Mouse (Mus musculus) lung, embryonic 16.5 days (tissue): ENCODE measurements at regions not wholly inside any gene's neighbourhood (a gene's known extent, or its start where the extent isn't known, plus 50 kb on each side); places are given as distances from the start of the nearest gene placed in this dataset.
A peak's percentile ranks its signal among the peaks of the same experiment; 100 is the strongest.

Experiments
- ATAC-seq: fragments of 200-750 bp; cut with Nextera tagmentation; 2 replicates; pipeline ENCODE4 v1.8.0; 2017; ENCODE audit warnings: low read depth, mild to moderate bottlenecking, moderate library complexity
- H3K27ac ChIP-seq: fragments of 300-500 bp; sonication (generic); 2 replicates; pipeline ENCODE4 v1.5.1; 2014; ENCODE audit warnings: mild to moderate bottlenecking, control low read depth, low read length
- H3K27me3 ChIP-seq: fragments of 300-500 bp; sonication (generic); 2 replicates; pipeline ENCODE4 v1.6.1; 2014; ENCODE audit warnings: low read depth, low read length, mixed read lengths; ENCODE audit not compliant: control insufficient read depth, insufficient read depth
- H3K36me3 ChIP-seq: fragments of 300-500 bp; sonication (generic); 2 replicates; pipeline ENCODE4 v1.6.1; 2014; ENCODE audit warnings: low read length; ENCODE audit not compliant: control insufficient read depth, insufficient read depth
- H3K4me1 ChIP-seq: fragments of 300-500 bp; sonication (generic); replicated peaks from 2 replicates; pipeline ENCODE4 v1.6.1; 2014; ENCODE audit warnings: low read length, mixed read lengths; ENCODE audit not compliant: control insufficient read depth, insufficient read depth
- H3K4me2 ChIP-seq: fragments of 300-500 bp; sonication (generic); 2 replicates; pipeline ENCODE4 v1.6.1; 2014; ENCODE audit warnings: low read depth, low read length, control low read depth
- H3K4me3 ChIP-seq: fragments of 300-500 bp; sonication (generic); 2 replicates; pipeline ENCODE4 v1.5.1; 2014; ENCODE audit warnings: mild to moderate bottlenecking, low read length, control low read depth
- H3K9ac ChIP-seq: fragments of 300-500 bp; sonication (generic); 2 replicates; pipeline ENCODE4 v1.6.1; 2014; ENCODE audit warnings: low read length, control low read depth
- H3K9me3 ChIP-seq: fragments of 300-500 bp; sonication (generic); 2 replicates; pipeline ENCODE4 v1.6.1; 2016; ENCODE audit warnings: low read length; ENCODE audit not compliant: control insufficient read depth
- WGBS: fragments of 180-500 bp; shearing (Covaris S2); extraction: QIAGEN DNeasy Blood & Tissue Kit; methylation state at CpG from one replicate; pipeline ENCODE4 v1.1.7; 2014; 5-methylcytosine and 5-hydroxymethylcytosine counted together

GRCm38 (mm10) chr3:133735603-133736002 is 190.7 kb upstream of the Tet2 start:
- Histone ChIP-seq H3K4me3 (no peak overlapping the region), H3K4me1 (no peaks in the 10 kb centered on the region), H3K27ac (no peak overlapping the region), H3K36me3 (no peaks in the 10 kb centered on the region), H3K9me3 (no peaks in the 10 kb centered on the region), H3K4me2 (no peak overlapping the region), H3K9ac (no peak overlapping the region), H3K27me3 (no peaks in the 10 kb centered on the region)
- no peak for ATAC-seq
- 50% methylated on average over 1 of the region's 1 CpGs for WGBS

GRCm38 (mm10) chr3:133738936-133739335 is 194.0 kb upstream of the Tet2 start:
- no peak overlapping the region for H3K27ac ChIP-seq
- no peaks in the 10 kb centered on the region for H3K9me3 ChIP-seq
- no peaks in the 10 kb centered on the region for H3K36me3 ChIP-seq
- ATAC-seq = no peak
- H3K4me2 ChIP-seq = no peak overlapping the region
- WGBS = 71% methylated on average over 2 of the region's 2 CpGs
- H3K4me3 ChIP-seq = no peak overlapping the region
- H3K4me1 ChIP-seq = no peaks in the 10 kb centered on the region
- no peak overlapping the region for H3K9ac ChIP-seq
- H3K27me3 ChIP-seq = no peaks in the 10 kb centered on the region

- no peak overlapping the region for H3K9ac ChIP-seq
- ATAC-seq = no peak
These were observed 199.7 kb upstream of the Tet2 start for GRCm38 (mm10) chr3:133744552-133745118.

DNA sequence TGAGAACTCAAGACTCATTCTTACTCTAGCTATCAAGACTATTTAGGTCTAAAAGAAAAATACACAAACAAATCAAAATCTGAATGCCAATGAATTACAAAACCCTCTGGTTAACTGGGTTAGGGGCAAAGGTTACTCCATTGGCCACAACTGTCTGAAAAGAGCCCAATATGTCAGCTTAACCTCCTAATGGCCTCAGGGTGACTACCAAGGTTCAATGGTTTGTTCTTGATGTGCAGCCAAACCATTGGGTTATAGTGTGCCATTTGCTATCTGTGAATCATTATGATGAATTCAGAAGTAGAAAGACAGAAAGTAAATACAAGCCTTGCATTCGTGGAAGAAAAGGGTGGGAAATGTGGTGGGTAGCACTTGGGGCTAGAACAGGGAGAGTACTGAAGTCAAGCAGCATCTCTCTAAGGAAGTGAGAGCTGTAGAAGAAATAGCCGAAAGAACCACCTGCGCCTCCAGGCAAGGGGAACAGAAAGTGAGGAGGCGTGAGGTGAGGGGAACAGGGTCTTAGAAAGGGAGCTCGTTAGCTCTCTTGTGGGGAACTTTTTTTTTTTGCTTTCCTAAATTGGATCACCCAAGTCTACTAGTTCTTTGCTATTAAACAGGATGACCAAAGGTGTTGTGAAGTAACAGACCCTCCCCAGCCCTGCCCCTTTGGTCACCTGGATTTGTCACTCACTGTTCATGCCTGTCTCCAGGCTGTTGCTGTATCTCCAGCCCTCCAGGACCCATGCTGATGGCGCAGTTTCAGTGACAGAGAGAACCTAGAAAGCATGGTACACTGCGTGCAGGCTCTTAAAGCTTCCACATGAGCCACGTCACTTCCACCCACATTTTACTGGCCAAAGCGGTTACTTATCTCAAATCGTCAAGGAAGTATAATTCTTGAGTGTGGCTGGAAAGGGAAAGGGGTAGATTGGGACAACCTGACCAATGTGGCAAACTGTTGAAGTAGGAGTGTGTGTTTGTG is 204.1 kb upstream of the Tet2 start:
- no peak overlapping the region for H3K4me2 ChIP-seq
- H3K4me3 ChIP-seq = no peak overlapping the region
- WGBS = 78% methylated on average over 10 of the region's 10 CpGs
- H3K27ac ChIP-seq = no peak overlapping the region
- no peak for ATAC-seq
- no peaks in the 10 kb centered on the region for H3K36me3 ChIP-seq
- peaks cover 22% of the 10 kb centered on the region for H3K4me1 ChIP-seq
- H3K9ac ChIP-seq = no peak overlapping the region
- no peaks in the 10 kb centered on the region for H3K27me3 ChIP-seq
- H3K9me3 ChIP-seq = no peaks in the 10 kb centered on the region

More at GRCm38 (mm10) chr3:133744552-133745118, 199.7 kb upstream of the Tet2 start:
- no peak overlapping the region for H3K27ac ChIP-seq
- H3K4me3 ChIP-seq = no peak overlapping the region
- 72% methylated on average over 4 of the region's 4 CpGs for WGBS
- no peaks in the 10 kb centered on the region for H3K9me3 ChIP-seq
- H3K36me3 ChIP-seq = no peaks in the 10 kb centered on the region
- H3K27me3 ChIP-seq = no peaks in the 10 kb centered on the region
- H3K4me1 ChIP-seq = no peaks in the 10 kb centered on the region
- H3K4me2 ChIP-seq = no peak overlapping the region

- Histone ChIP-seq H3K27me3 (no peaks in the 10 kb centered on the region), H3K4me1 (peaks cover 32% of the 10 kb centered on the region), H3K9me3 (no peaks in the 10 kb centered on the region), H3K9ac (no peak overlapping the region), H3K36me3 (no peaks in the 10 kb centered on the region), H3K4me2 (no peak overlapping the region), H3K4me3 (no peak overlapping the region), H3K27ac (no peak overlapping the region)
- 66% methylated on average over 8 of the region's 8 CpGs for WGBS
- no peak for ATAC-seq
These were observed 205.1 kb upstream of the Tet2 start for GRCm38 (mm10) chr3:133750061-133750460.

DNA sequence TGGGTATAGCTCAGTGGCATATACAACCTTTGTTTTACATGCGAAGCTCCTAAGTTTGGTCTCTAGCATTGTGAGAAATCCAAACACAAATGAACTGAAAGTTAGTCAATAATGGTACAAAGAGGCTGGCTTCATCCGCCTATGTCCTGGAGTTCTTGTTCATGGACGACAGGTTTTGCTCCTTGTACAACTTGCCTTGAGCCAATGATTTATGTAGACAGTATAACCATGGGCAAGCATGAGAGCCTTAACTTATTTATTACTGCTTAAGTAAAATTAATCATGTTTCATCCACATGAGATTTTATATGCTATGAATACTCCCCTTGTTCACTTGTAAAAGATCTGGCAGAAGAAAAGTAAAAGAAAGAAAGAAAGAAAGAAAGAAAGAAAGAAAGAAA is 205.7 kb upstream of the Tet2 start:
- Histone ChIP-seq H3K27ac (no peak overlapping the region), H3K27me3 (no peaks in the 10 kb centered on the region), H3K9ac (no peak overlapping the region), H3K4me1 (peaks cover 34% of the 10 kb centered on the region), H3K4me3 (no peak overlapping the region), H3K4me2 (no peak overlapping the region), H3K9me3 (no peaks in the 10 kb centered on the region), H3K36me3 (no peaks in the 10 kb centered on the region)
- WGBS = 84% methylated on average over 3 of the region's 3 CpGs
- ATAC-seq = no peak

GRCm38 (mm10) chr3:133751011-133751410 is 206.1 kb upstream of the Tet2 start:
- Histone ChIP-seq H3K9me3 (no peaks in the 10 kb centered on the region), H3K4me3 (no peak overlapping the region), H3K9ac (no peak overlapping the region), H3K4me2 (no peak overlapping the region), H3K4me1 (peaks cover 34% of the 10 kb centered on the region), H3K27ac (no peak overlapping the region), H3K36me3 (no peaks in the 10 kb centered on the region), H3K27me3 (no peaks in the 10 kb centered on the region)
- 34% methylated on average over 3 of the region's 3 CpGs for WGBS
- ATAC-seq = peak; percentile 56

GRCm38 (mm10) chr3:133751565-133751964 is 206.6 kb upstream of the Tet2 start:
- ATAC-seq = no peak
- Histone ChIP-seq H3K27ac (peak overlapping the region; percentile 47; the same call in 1 of the 2 replicates), H3K4me2 (no peak overlapping the region), H3K4me3 (no peak overlapping the region), H3K9ac (no peak overlapping the region), H3K36me3 (no peaks in the 10 kb centered on the region), H3K27me3 (no peaks in the 10 kb centered on the region), H3K4me1 (peaks cover 34% of the 10 kb centered on the region), H3K9me3 (no peaks in the 10 kb centered on the region)
- 27% methylated on average over 4 of the region's 4 CpGs for WGBS

- Histone ChIP-seq H3K9me3 (no peaks in the 10 kb centered on the region), H3K4me3 (no peak overlapping the region), H3K27ac (no peak overlapping the region), H3K27me3 (no peaks in the 10 kb centered on the region), H3K4me1 (peaks cover 38% of the 10 kb centered on the region), H3K9ac (no peak overlapping the region), H3K36me3 (no peaks in the 10 kb centered on the region), H3K4me2 (no peak overlapping the region)
- 57% methylated on average over 3 of the region's 3 CpGs for WGBS
- ATAC-seq = peak; percentile 71
These were observed 208.1 kb upstream of the Tet2 start for GRCm38 (mm10) chr3:133753041-133753440.
